Mouse (Mus musculus) heart, embryonic 14.5 days (tissue): Measurements from ENCODE around the gene Abhd11. TPM values are rescaled to one million over a fixed set of nuclear protein-coding genes. Genes with fewer than 3 reads are reported as not detected.

Source experiments
- ATAC-seq: fragments of 200-750 bp; cut with Nextera tagmentation; 2 replicates; pipeline ENCODE4 v1.8.0; 2017; ENCODE audit warnings: low read depth, moderate TSS enrichment; ENCODE audit not compliant: insufficient number of reproducible peaks, insufficient read depth, low FRiP score
- H3K27ac ChIP-seq, 2 experiments: fragments of 200-500 bp in 1 of 2; fragments of 300-500 bp in 1 of 2; sonication (generic) in 1 of 2; replicated peaks in 1 of 2; 2 replicates each; pipeline ENCODE4 v1.5.1; 2012 to 2014; ENCODE audit warnings: low read depth in 2 of 2, low read length in 2 of 2, control low read depth in 1 of 2, mild to moderate bottlenecking in 1 of 2, mixed read lengths in 1 of 2; ENCODE audit not compliant: control insufficient read depth in 1 of 2, insufficient read depth in 1 of 2
- H3K27me3 ChIP-seq: fragments of 300-500 bp; sonication (generic); 2 replicates; pipeline ENCODE4 v1.6.1; 2014; ENCODE audit warnings: mild to moderate bottlenecking, low read length, control low read depth; ENCODE audit not compliant: control insufficient read depth, insufficient read depth
- H3K36me3 ChIP-seq: fragments of 300-500 bp; sonication (generic); 2 replicates; pipeline ENCODE4 v1.6.1; 2014; ENCODE audit warnings: mild to moderate bottlenecking, control low read depth, low read length, mixed read lengths; ENCODE audit not compliant: control insufficient read depth, insufficient read depth
- H3K4me1 ChIP-seq, 2 experiments: fragments of 200-500 bp in 1 of 2; fragments of 300-500 bp in 1 of 2; sonication (generic) in 1 of 2; 2 replicates each; pipeline ENCODE4 v1.6.1; 2012 to 2014; ENCODE audit warnings: low read length in 2 of 2, control low read depth in 1 of 2, mixed read lengths in 1 of 2; ENCODE audit not compliant: control insufficient read depth in 2 of 2, insufficient read depth in 2 of 2
- H3K4me2 ChIP-seq: fragments of 300-500 bp; sonication (generic); 2 replicates; pipeline ENCODE4 v1.6.1; 2014; ENCODE audit warnings: mild to moderate bottlenecking, low read length
- H3K4me3 ChIP-seq, 2 experiments: fragments of 200-500 bp in 1 of 2; fragments of 300-500 bp in 1 of 2; sonication (generic) in 1 of 2; 2 replicates each; pipeline ENCODE4 v1.5.1; 2012 to 2014; ENCODE audit warnings: low read length in 2 of 2, mild to moderate bottlenecking in 2 of 2, control low read depth in 1 of 2, low read depth in 1 of 2, moderate library complexity in 1 of 2; ENCODE audit not compliant: control insufficient read depth in 1 of 2, insufficient read depth in 1 of 2
- H3K9ac ChIP-seq: fragments of 300-500 bp; sonication (generic); 2 replicates; pipeline ENCODE4 v1.6.1; 2014; ENCODE audit warnings: mild to moderate bottlenecking, low read length
- H3K9me3 ChIP-seq: fragments of 300-500 bp; sonication (generic); 2 replicates; pipeline ENCODE4 v1.6.1; 2016; ENCODE audit warnings: low read length, control low read depth; ENCODE audit not compliant: control insufficient read depth
- WGBS: fragments of 180-500 bp; shearing (Covaris S2); extraction: QIAGEN DNeasy Blood & Tissue Kit; methylation state at CpG from one replicate; pipeline ENCODE4 v1.1.7; 2014; 5-methylcytosine and 5-hydroxymethylcytosine counted together
- polyA plus RNA-seq: library from polyadenylated mRNA; unstranded; fragments of >200 nt; fragmentation: Nextera tagmentation; extraction: Ambion mirVana; gene quantifications from 2 replicates; pipeline ENCODE4 v1.2.1, GENCODE M21; 2014

The Abhd11 gene
- polyA plus RNA-seq, 1 experiment from 2014 or later, result 74.9 TPM

- H3K27ac ChIP-seq, result no peak overlapping the region
Measured at GRCm38 (mm10) chr5:134967164-134967944, 41.6 kb upstream of the Abhd11 start.

GRCm38 (mm10) chr5:134970671-134971070 is 38.3 kb upstream of the Abhd11 start:
- ATAC-seq, result no peak
- no peak overlapping the region for H3K4me2 ChIP-seq
- peaks cover 8% of the 10 kb centered on the region; the same call in 1 of the 2 replicates for H3K27me3 ChIP-seq
- no peak overlapping the region for H3K4me3 ChIP-seq
- H3K36me3 ChIP-seq, result no peaks in the 10 kb centered on the region
- no peak overlapping the region for H3K9ac ChIP-seq
- peaks cover 4 to 13% of the 10 kb centered on the region in 2 experiments; a peak in 3 of 4 replicates for H3K4me1 ChIP-seq
- H3K27ac ChIP-seq, result no peak overlapping the region
- whole genome bisulfite sequencing, result 47% methylated on average over 8 of the region's 8 CpGs
- H3K9me3 ChIP-seq, result no peaks in the 10 kb centered on the region

More at GRCm38 (mm10) chr5:134967164-134967944, 41.6 kb upstream of the Abhd11 start:
- 74% methylated on average over 20 of the region's 20 CpGs for WGBS
- no peak for ATAC-seq
- Histone ChIP-seq H3K4me3 (no peak overlapping the region), H3K4me2 (no peak overlapping the region), H3K27me3 (peaks cover 8% of the 10 kb centered on the region; the same call in 1 of the 2 replicates), H3K36me3 (no peaks in the 10 kb centered on the region), H3K4me1 (peaks cover 4 to 12% of the 10 kb centered on the region in 2 experiments; a peak in 3 of 4 replicates), H3K9me3 (no peaks in the 10 kb centered on the region), H3K9ac (no peak overlapping the region)

GRCm38 (mm10) chr5:134973081-134973480 is 35.9 kb upstream of the Abhd11 start:
- no peaks in the 10 kb centered on the region for H3K36me3 ChIP-seq
- H3K9ac ChIP-seq, result no peak overlapping the region
- H3K4me3 ChIP-seq, result no peak overlapping the region
- H3K27me3 ChIP-seq, result no peaks in the 10 kb centered on the region
- no peak overlapping the region for H3K27ac ChIP-seq
- H3K4me2 ChIP-seq, result no peak overlapping the region
- no peaks in the 10 kb centered on the region for H3K9me3 ChIP-seq
- H3K4me1 ChIP-seq, result peaks cover 0 to 4% of the 10 kb centered on the region in 2 experiments; a peak in 1 of 4 replicates
- no peak for ATAC-seq

- Histone ChIP-seq H3K27me3 (no peaks in the 10 kb centered on the region), H3K4me2 (no peak overlapping the region), H3K9me3 (no peaks in the 10 kb centered on the region), H3K36me3 (no peaks in the 10 kb centered on the region), H3K27ac (no peak overlapping the region), H3K4me3 (no peak overlapping the region), H3K9ac (no peak overlapping the region), H3K4me1 (peaks cover 0 to 4% of the 10 kb centered on the region in 2 experiments; a peak in 1 of 4 replicates)
- ATAC-seq, result no peak
- 84% methylated on average over 7 of the region's 7 CpGs for WGBS
Measured at GRCm38 (mm10) chr5:134973526-134973925, 35.4 kb upstream of the Abhd11 start.

- Histone ChIP-seq H3K27me3 (no peaks in the 10 kb centered on the region), H3K36me3 (no peaks in the 10 kb centered on the region), H3K9me3 (no peaks in the 10 kb centered on the region), H3K4me2 (peak overlapping the region; percentile 16; the same call in 1 of the 2 replicates), H3K27ac (peak overlapping the region in 1 of 2 experiments; percentile 17; a peak in 1 of 4 replicates), H3K4me3 (no peak overlapping the region), H3K9ac (no peak overlapping the region), H3K4me1 (peaks cover 0 to 4% of the 10 kb centered on the region in 2 experiments; a peak in 1 of 4 replicates)
- ATAC-seq, result no peak
- 6% methylated on average over 7 of the region's 7 CpGs for WGBS
Measured at GRCm38 (mm10) chr5:134974294-134974693, 34.7 kb upstream of the Abhd11 start.

GRCm38 (mm10) chr5:134974921-134975320 is 34.0 kb upstream of the Abhd11 start:
- H3K9ac ChIP-seq, result no peak overlapping the region
- no peaks in the 10 kb centered on the region for H3K9me3 ChIP-seq
- peaks cover 0 to 4% of the 10 kb centered on the region in 2 experiments; a peak in 1 of 4 replicates for H3K4me1 ChIP-seq
- no peak overlapping the region for H3K27ac ChIP-seq
- H3K27me3 ChIP-seq, result no peaks in the 10 kb centered on the region
- H3K36me3 ChIP-seq, result no peaks in the 10 kb centered on the region
- WGBS, result 45% methylated on average over 2 of the region's 2 CpGs
- no peak for ATAC-seq
- H3K4me3 ChIP-seq, result no peak overlapping the region
- 0 out of 2 replicates have a peak overlapping the region, but pooled peaks have one; percentile 16 for H3K4me2 ChIP-seq

GRCm38 (mm10) chr5:134976164-134976563 is 32.8 kb upstream of the Abhd11 start:
- H3K4me3 ChIP-seq, result no peak overlapping the region
- no peak overlapping the region for H3K27ac ChIP-seq
- H3K4me2 ChIP-seq, result no peak overlapping the region
- ATAC-seq, result no peak
- WGBS, result 80% methylated on average over 2 of the region's 2 CpGs
- no peak overlapping the region for H3K9ac ChIP-seq
- no peaks in the 10 kb centered on the region for H3K27me3 ChIP-seq
- no peaks in the 10 kb centered on the region for H3K36me3 ChIP-seq
- H3K9me3 ChIP-seq, result no peaks in the 10 kb centered on the region
- H3K4me1 ChIP-seq, result peaks cover 0 to 4% of the 10 kb centered on the region in 2 experiments; a peak in 1 of 4 replicates
